Mouse (Mus musculus): Measurements from ENCODE around the gene Crp.

- no peak for TF ChIP-seq POLR2A (IDR thresholded peaks at IDR 0.05; ENCODE audit: low read depth, low read length)
- no peak for TF ChIP-seq CTCF (IDR thresholded peaks at IDR 0.05; ENCODE audit: borderline replicate concordance, insufficient read depth, low read length)
Measured at GRCm38 (mm10) chr1:172653900-172654299, 44.0 kb upstream of the Crp start.

Data from embryonic fibroblast, embryonic 13.5 days (primary cell).